Mouse (Mus musculus): Measurements from ENCODE around the gene Pdpk1. TPM values are rescaled to one million over a fixed set of nuclear protein-coding genes. Genes with fewer than 3 reads are reported as not detected.

Gene Pdpk1
- total and polyA plus RNA-seq, 3 experiments: 18.3 to 26.9 (median 19.0) TPM

- no peak overlapping the region for H3K4me3 ChIP-seq (ENCODE audit: control insufficient read depth in 1 of 2, insufficient read depth in 1 of 2, low read depth in 2 of 2, low read length in 2 of 2)
- no peak overlapping the region for H3K27ac ChIP-seq (ENCODE audit: control insufficient read depth, low read depth, low read length)
- no peaks in the 10 kb centered on the region for H3K4me1 ChIP-seq (ENCODE audit: control insufficient read depth in 1 of 2, insufficient read depth in 2 of 2, low read length in 2 of 2)
- H3K27me3 ChIP-seq (ENCODE audit: control insufficient read depth in 1 of 2, insufficient read depth in 2 of 2, low read length in 2 of 2): peaks cover 6% of the 10 kb centered on the region in 2 experiments
- no peak overlapping the region for H3K9ac ChIP-seq (ENCODE audit: control insufficient read depth, low read depth, low read length, poor library complexity, severe bottlenecking)
- no peak for DNase-seq (ENCODE audit: low read depth, low spot score)
- no peaks in the 10 kb centered on the region for H3K9me3 ChIP-seq (replicated peaks; ENCODE audit: insufficient read depth, low read length)
- TF ChIP-seq TAL1 (IDR thresholded peaks at IDR 0.05; ENCODE audit: low read length) (no peak), ELF1 (IDR thresholded peaks at IDR 0.05; ENCODE audit: low read depth, low read length) (no peak), USF2 (IDR thresholded peaks at IDR 0.05; ENCODE audit: borderline replicate concordance in 1 of 2, insufficient read depth in 1 of 2, low read depth in 1 of 2, low read length in 2 of 2) (no peak), TCF12 (IDR thresholded peaks at IDR 0.05; ENCODE audit: low read depth, low read length) (no peak), TBP (IDR thresholded peaks at IDR 0.05; ENCODE audit: low read depth, low read length) (no peak), ETS1 (IDR thresholded peaks at IDR 0.05; ENCODE audit: low read depth, low read length) (no peak), E2F4 (IDR thresholded peaks at IDR 0.05; ENCODE audit: borderline replicate concordance, low read depth, low read length) (no peak), MEF2A (IDR thresholded peaks at IDR 0.05; ENCODE audit: extremely low read depth, insufficient replicate concordance, low read depth, low read length, poor library complexity, severe bottlenecking) (no peak), GABPA (IDR thresholded peaks at IDR 0.05; ENCODE audit: low read depth, low read length) (no peak), CTCF (IDR thresholded peaks at IDR 0.05 in 2 of 3, conservative IDR thresholded peaks at IDR 0.05 in 1 of 3; ENCODE audit: control insufficient read depth in 1 of 3, insufficient read depth in 1 of 3, low read depth in 2 of 3, low read length in 3 of 3, poor library complexity in 1 of 3, severe bottlenecking in 1 of 3) (no peak), ZNF384 (IDR thresholded peaks at IDR 0.05; ENCODE audit: low read depth, low read length) (no peak), MYB (IDR thresholded peaks at IDR 0.05; ENCODE audit: low read depth, low read length) (no peak), NRF1 (IDR thresholded peaks at IDR 0.05; ENCODE audit: insufficient read depth, low read depth, low read length, poor library complexity, severe bottlenecking) (no peak), NELFE (IDR thresholded peaks at IDR 0.05; ENCODE audit: low read depth, low read length) (no peak), ZMIZ1 (IDR thresholded peaks at IDR 0.05; ENCODE audit: low read depth, low read length) (no peak), EP300 (IDR thresholded peaks at IDR 0.05; ENCODE audit: low read depth in 1 of 2, low read length in 2 of 2) (no peak), MAZ (IDR thresholded peaks at IDR 0.05; ENCODE audit: low read depth, low read length) (no peak), KAT2A (conservative IDR thresholded peaks at IDR 0.05; ENCODE audit: low read depth, low read length) (no peak), UBTF (IDR thresholded peaks at IDR 0.05; ENCODE audit: borderline replicate concordance, insufficient read depth, low read depth, low read length) (no peak)
- no peaks in the 10 kb centered on the region for H3K36me3 ChIP-seq (ENCODE audit: control insufficient read depth in 1 of 2, insufficient read depth in 2 of 2, low read length in 2 of 2)
- H3K79me2 ChIP-seq (ENCODE audit: control insufficient read depth, insufficient read depth, low read length, poor library complexity): no peaks in the 10 kb centered on the region
These were observed 121.2 kb downstream of the Pdpk1 start for GRCm38 (mm10) chr17:24029477-24029876.

Other genes starting within 250 kb of the Pdpk1 start
- gene Dcpp3, start 233.5 kb downstream of the Pdpk1 start, total RNA-seq (2012; rRNA removed): not detected in 2 replicates
- not detected for gene Dcpp3, start 233.5 kb downstream of the Pdpk1 start, polyA plus RNA-seq (2012; ENCODE audit: insufficient read depth in 1 of 2, insufficient read length in 2 of 2, low read depth in 1 of 2, low replicate concordance in 2 of 2, missing spikeins in 1 of 2)
- not detected in 2 replicates for gene Sbp, start 209.3 kb downstream of the Pdpk1 start, total RNA-seq (2012; rRNA removed)
- not detected for gene Sbp, start 209.3 kb downstream of the Pdpk1 start, polyA plus RNA-seq (2012; ENCODE audit: insufficient read depth in 1 of 2, insufficient read length in 2 of 2, low read depth in 1 of 2, low replicate concordance in 2 of 2, missing spikeins in 1 of 2)
- gene Sbpl, start 195.7 kb downstream of the Pdpk1 start, total RNA-seq (2012; rRNA removed): not detected in 2 replicates
- gene Sbpl, start 195.7 kb downstream of the Pdpk1 start, polyA plus RNA-seq (2012; ENCODE audit: insufficient read depth in 1 of 2, insufficient read length in 2 of 2, low read depth in 1 of 2, low replicate concordance in 2 of 2, missing spikeins in 1 of 2): not detected
- gene Prss30, start 170.4 kb downstream of the Pdpk1 start, total RNA-seq (2012; rRNA removed): not detected in 2 replicates
- not detected for gene Prss30, start 170.4 kb downstream of the Pdpk1 start, polyA plus RNA-seq (2012; ENCODE audit: insufficient read depth in 1 of 2, insufficient read length in 2 of 2, low read depth in 1 of 2, low replicate concordance in 2 of 2, missing spikeins in 1 of 2)
- gene Prss22, start 152.8 kb downstream of the Pdpk1 start, total RNA-seq (2012; rRNA removed): not detected in 2 replicates
- not detected for gene Prss22, start 152.8 kb downstream of the Pdpk1 start, polyA plus RNA-seq (2012; ENCODE audit: insufficient read depth in 1 of 2, insufficient read length in 2 of 2, low read depth in 1 of 2, low replicate concordance in 2 of 2, missing spikeins in 1 of 2)
- not detected in 2 replicates for gene Prss27, start 112.8 kb downstream of the Pdpk1 start, total RNA-seq (2012; rRNA removed)
- gene Prss27, start 112.8 kb downstream of the Pdpk1 start, polyA plus RNA-seq (2012; ENCODE audit: insufficient read depth in 1 of 2, insufficient read length in 2 of 2, low read depth in 1 of 2, low replicate concordance in 2 of 2, missing spikeins in 1 of 2): not detected
- 19.3 and 20.2 TPM in 2 replicates for gene Kctd5, start 77.4 kb downstream of the Pdpk1 start, total RNA-seq (2012; rRNA removed)
- gene Kctd5, start 77.4 kb downstream of the Pdpk1 start, polyA plus RNA-seq (2012; ENCODE audit: insufficient read depth in 1 of 2, insufficient read length in 2 of 2, low read depth in 1 of 2, low replicate concordance in 2 of 2, missing spikeins in 1 of 2): 10 to 100 TPM in 1 of 2 experiments, not detected in 1; 33.2 TPM
- gene Amdhd2, start 12.8 kb upstream of the Pdpk1 start, total RNA-seq (2012; rRNA removed): 11.4 and 15.9 TPM in 2 replicates
- gene Amdhd2, start 12.8 kb upstream of the Pdpk1 start, polyA plus RNA-seq (2012; ENCODE audit: insufficient read depth in 1 of 2, insufficient read length in 2 of 2, low read depth in 1 of 2, low replicate concordance in 2 of 2, missing spikeins in 1 of 2): 10 to 100 TPM in 1 of 2 experiments, not detected in 1; 36.1 TPM
- gene Atp6v0c, start 18.8 kb upstream of the Pdpk1 start, total RNA-seq (2012; rRNA removed): 58.4 and 59.3 TPM in 2 replicates
- gene Atp6v0c, start 18.8 kb upstream of the Pdpk1 start, polyA plus RNA-seq (2012; ENCODE audit: insufficient read depth in 1 of 2, insufficient read length in 2 of 2, low read depth in 1 of 2, low replicate concordance in 2 of 2, missing spikeins in 1 of 2): 100 to 1,000 TPM; 125 to 515 TPM
- 21.8 and 24.3 TPM in 2 replicates for gene Tbc1d24, start 54.6 kb upstream of the Pdpk1 start, total RNA-seq (2012; rRNA removed)
- gene Tbc1d24, start 54.6 kb upstream of the Pdpk1 start, polyA plus RNA-seq (2012; ENCODE audit: insufficient read depth in 1 of 2, insufficient read length in 2 of 2, low read depth in 1 of 2, low replicate concordance in 2 of 2, missing spikeins in 1 of 2): 10 to 100 TPM; 27.3 to 34.2 TPM
- 1.7 and 2.7 TPM in 2 replicates for gene Ntn3, start 58.6 kb upstream of the Pdpk1 start, total RNA-seq (2012; rRNA removed)
- 1 to 10 TPM in 1 of 2 experiments, not detected in 1; 2.5 TPM for gene Ntn3, start 58.6 kb upstream of the Pdpk1 start, polyA plus RNA-seq (2012; ENCODE audit: insufficient read depth in 1 of 2, insufficient read length in 2 of 2, low read depth in 1 of 2, low replicate concordance in 2 of 2, missing spikeins in 1 of 2)
- gene Tedc2, start 69.9 kb upstream of the Pdpk1 start, total RNA-seq (2012; rRNA removed): 18.5 and 22.6 TPM in 2 replicates
- gene Tedc2, start 69.9 kb upstream of the Pdpk1 start, polyA plus RNA-seq (2012; ENCODE audit: insufficient read depth in 1 of 2, insufficient read length in 2 of 2, low read depth in 1 of 2, low replicate concordance in 2 of 2, missing spikeins in 1 of 2): 10 to 100 TPM in 1 of 2 experiments, not detected in 1; 24.6 TPM
- 34.5 and 38.0 TPM in 2 replicates for gene Ccnf, start 100.6 kb upstream of the Pdpk1 start, total RNA-seq (2012; rRNA removed)
- gene Ccnf, start 100.6 kb upstream of the Pdpk1 start, polyA plus RNA-seq (2012; ENCODE audit: insufficient read depth in 1 of 2, insufficient read length in 2 of 2, low read depth in 1 of 2, low replicate concordance in 2 of 2, missing spikeins in 1 of 2): 10 to 100 TPM in 1 of 2 experiments, not detected in 1; 73.9 TPM
- 0.04 and 0.07 TPM in 2 replicates for gene Abca17, start 200.1 kb upstream of the Pdpk1 start, total RNA-seq (2012; rRNA removed)
- gene Abca17, start 200.1 kb upstream of the Pdpk1 start, polyA plus RNA-seq (2012; ENCODE audit: insufficient read depth in 1 of 2, insufficient read length in 2 of 2, low read depth in 1 of 2, low replicate concordance in 2 of 2, missing spikeins in 1 of 2): under 1 TPM in 1 of 2 experiments, not detected in 1; 0.03 TPM
- 27.3 and 32.4 TPM in 2 replicates for gene Abca3, start 201.0 kb upstream of the Pdpk1 start, total RNA-seq (2012; rRNA removed)
- gene Abca3, start 201.0 kb upstream of the Pdpk1 start, polyA plus RNA-seq (2012; ENCODE audit: insufficient read depth in 1 of 2, insufficient read length in 2 of 2, low read depth in 1 of 2, low replicate concordance in 2 of 2, missing spikeins in 1 of 2): 10 to 100 TPM; 36.6 to 37.1 TPM